Mouse (Mus musculus): ENCODE results near the gene H2-Ab1. TPM values are rescaled to one million over a fixed set of nuclear protein-coding genes. Genes with fewer than 3 reads are reported as not detected.
"Not testable (repeated sequence)": the region's sequence is repeated elsewhere in the genome, so short reads cannot be mapped to it uniquely, and the experiment has no call there.

The H2-Ab1 gene
- 1 to 10 TPM; 1.3 to 3.1 TPM for total RNA-seq (2021)
- long read RNA-seq, experiment 1, partial matches to known transcripts, result 0 of 1 reads
- long read RNA-seq, experiment 1, other reads (novel, unspliced or antisense), result 0 of 1 reads
- long read RNA-seq, experiment 2, partial matches to known transcripts, result 1 of 3 reads
- long read RNA-seq, experiment 2, other reads (novel, unspliced or antisense), result 0 of 3 reads

DNA sequence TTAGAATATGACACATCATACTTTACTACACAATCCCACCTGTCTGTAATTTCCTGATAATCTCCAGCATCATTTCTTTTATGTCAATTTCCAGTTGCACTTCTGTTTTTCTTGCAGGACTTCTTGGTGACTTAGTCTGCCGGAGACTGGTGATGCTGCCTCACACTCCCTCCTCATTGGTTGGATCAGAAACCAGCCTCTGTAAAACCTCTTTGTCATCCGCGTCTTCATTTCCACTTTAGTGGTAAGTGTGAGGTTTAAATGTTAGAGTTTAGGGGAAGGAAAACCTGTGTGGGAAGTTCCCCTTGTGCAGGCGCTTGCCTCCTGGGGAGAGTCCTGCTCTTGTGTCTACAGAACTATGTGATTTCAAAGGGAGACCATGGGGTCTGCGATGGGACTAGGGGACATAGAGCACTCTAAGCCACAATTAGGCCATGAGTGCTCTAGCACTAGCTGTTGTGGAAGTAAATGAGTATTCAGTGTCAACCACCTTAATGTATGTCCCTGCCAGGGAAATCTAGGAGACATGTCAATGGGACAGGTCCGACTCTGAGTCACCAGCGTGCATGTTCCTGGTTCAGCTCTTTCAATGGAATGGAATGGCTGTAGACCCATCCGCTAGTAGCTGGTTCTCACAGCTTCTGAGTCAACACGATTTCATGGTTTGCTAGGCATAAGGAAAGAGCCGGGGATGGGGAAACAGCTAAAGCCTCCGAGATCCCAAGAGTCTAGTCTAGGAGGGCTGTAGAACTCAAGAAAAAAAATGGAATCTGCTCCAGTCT is at the start of gene H2-Ab1:
Gene H2-Ab1, plus strand, starts transcription at position 96 of the 782 bp plus-strand sequence.
- no peak for TF ChIP-seq CTCF (IDR thresholded peaks at IDR 0.05)
- DNase-seq (ENCODE audit: extremely low spot score in 1 of 2, low spot score in 2 of 2), result peak; percentile 79 to 85
- Histone ChIP-seq H3K4me3 (no peak within 1 kb of the TSS), H3K27ac (no peak within 1 kb of the TSS)
- intact Hi-C loops (cut with DNase I), result no loop called here

DNA sequence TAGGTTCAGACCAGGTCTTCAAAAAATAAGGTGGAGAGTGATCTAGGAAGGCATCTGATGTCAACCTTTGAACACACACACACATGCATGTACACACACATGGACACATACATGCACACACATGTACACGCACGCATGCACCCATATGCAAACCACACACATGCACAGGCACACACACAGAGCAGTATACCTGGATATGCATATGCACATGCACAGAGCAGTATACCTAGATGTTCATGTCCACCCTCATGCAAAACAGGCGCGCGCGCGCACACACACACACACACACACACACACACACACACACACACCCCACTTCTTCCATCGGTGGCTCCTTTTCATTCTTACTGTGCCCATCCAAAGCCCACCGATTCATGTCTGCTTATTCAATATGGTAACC is 49.6 kb upstream of the H2-Ab1 start:
- intact Hi-C loops (cut with DNase I), result no loop called here
- no peak for TF ChIP-seq CTCF (IDR thresholded peaks at IDR 0.05)
- H3K27ac ChIP-seq, result no peak overlapping the region
- no peak overlapping the region for H3K4me3 ChIP-seq
- DNase-seq (ENCODE audit: extremely low spot score in 1 of 2, low spot score in 2 of 2), result no peak

DNA sequence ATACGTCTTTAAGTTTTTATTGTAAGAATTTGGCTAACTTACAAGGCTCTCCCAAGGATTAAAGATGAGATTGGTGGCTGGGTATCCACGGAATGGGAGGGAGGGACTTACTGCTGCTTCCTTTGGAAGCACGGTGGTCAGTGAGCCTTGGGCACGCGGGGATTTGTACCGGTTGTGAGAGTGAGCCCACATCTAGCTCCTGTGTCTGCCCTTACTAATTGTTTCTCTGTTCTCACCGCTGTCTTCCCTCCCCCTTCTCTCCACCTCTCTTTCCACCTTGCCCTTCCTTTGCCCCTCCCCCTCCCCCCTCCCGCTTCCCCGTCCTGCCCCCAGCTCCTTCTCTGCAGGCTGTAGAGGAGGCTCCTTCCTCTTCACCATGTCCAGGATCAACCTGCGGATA is 49.1 kb upstream of the H2-Ab1 start:
- no peak for TF ChIP-seq CTCF (IDR thresholded peaks at IDR 0.05)
- no peak for DNase-seq (ENCODE audit: extremely low spot score in 1 of 2, low spot score in 2 of 2)
- intact Hi-C loops (cut with DNase I), result no loop called here
- H3K4me3 ChIP-seq, result no peak overlapping the region
- H3K27ac ChIP-seq, result no peak overlapping the region

DNA sequence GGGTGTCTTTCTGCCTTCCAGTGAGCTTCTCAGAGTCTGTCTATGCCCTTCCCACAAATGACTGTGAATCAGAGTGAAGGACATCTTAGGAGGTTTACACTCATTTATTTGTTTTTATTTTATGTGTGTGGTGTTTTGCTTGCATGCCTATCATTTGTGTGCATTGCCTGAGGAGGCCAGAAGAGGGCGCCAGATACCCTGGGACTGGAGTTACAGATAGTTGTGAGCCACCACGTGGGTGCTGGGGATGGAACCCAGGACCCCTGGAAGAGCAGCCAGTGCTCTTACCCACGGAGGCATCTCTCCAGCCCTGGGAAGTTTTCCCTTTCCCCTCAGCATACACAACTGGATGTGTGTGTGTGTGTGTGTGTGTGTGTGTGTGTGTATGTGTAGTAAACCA is 47.8 kb upstream of the H2-Ab1 start:
- intact Hi-C loops (cut with DNase I), result no loop called here
- H3K27ac ChIP-seq, result no peak overlapping the region
- DNase-seq (ENCODE audit: extremely low spot score in 1 of 2, low spot score in 2 of 2), result no peak
- no peak overlapping the region for H3K4me3 ChIP-seq
- peak; percentile 29 for TF ChIP-seq CTCF (IDR thresholded peaks at IDR 0.05)

DNA sequence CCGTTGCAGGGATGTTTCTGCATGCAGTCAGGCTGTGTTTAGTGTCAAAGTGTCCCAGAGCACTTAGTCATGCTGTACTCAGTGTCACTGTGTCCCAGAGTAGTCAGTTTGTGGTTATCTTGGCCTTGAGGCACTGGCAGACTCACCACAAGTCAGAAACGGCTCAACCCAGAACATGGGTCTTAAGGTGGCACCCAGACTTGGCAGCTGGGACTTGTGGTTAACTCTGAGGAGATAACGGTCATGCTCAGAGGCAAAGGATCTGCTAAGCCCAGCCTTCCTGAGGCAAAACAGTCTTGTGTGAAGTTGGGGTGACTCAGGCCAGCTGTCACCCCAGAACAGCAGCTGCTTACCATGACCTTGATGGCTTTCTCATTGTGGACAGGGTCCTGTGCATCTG is 46.9 kb upstream of the H2-Ab1 start:
- intact Hi-C loops (cut with DNase I), result no loop called here
- no peak for DNase-seq (ENCODE audit: extremely low spot score in 1 of 2, low spot score in 2 of 2)
- TF ChIP-seq CTCF (IDR thresholded peaks at IDR 0.05), result no peak
- no peak overlapping the region for H3K4me3 ChIP-seq
- H3K27ac ChIP-seq, result no peak overlapping the region

DNA sequence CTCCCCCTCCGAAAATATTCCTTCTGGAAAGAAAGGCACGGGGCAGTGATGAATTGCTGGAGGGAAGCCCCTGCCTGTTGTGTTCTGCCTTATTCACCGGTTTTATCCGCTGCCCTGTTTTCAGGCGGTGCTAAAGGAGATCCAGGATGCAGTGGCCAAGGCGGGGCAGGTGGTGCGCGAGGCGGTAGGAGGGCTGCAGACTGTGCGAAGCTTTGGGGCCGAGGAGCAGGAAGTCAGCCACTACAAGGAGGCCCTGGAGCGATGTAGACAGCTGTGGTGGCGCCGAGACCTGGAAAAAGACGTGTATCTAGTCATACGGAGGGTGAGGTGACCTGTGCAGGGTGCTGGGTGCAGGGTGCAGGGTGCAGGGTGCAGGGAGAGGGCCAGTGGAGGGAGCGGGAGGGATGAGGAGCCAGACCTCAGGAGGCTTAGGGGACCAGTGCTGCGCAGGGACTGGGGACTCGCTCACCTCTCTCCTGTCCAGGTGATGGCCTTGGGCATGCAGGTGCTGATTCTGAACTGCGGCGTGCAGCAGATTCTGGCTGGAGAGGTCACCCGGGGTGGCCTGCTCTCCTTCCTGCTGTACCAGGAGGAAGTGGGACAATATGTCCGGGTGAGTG is 45.6 kb upstream of the H2-Ab1 start:
- no peak overlapping the region for H3K27ac ChIP-seq
- no peak overlapping the region for H3K4me3 ChIP-seq
- TF ChIP-seq CTCF (IDR thresholded peaks at IDR 0.05), result no peak
- intact Hi-C loops (cut with DNase I), result no loop called here
- no peak for DNase-seq (ENCODE audit: extremely low spot score in 1 of 2, low spot score in 2 of 2)

GRCm38 (mm10) chr17:34213936-34214335 is 43.6 kb upstream of the H2-Ab1 start:
- H3K4me3 ChIP-seq, result no peak overlapping the region
- intact Hi-C loops (cut with DNase I), result no loop called here

GRCm38 (mm10) chr17:34215176-34215575 is 42.3 kb upstream of the H2-Ab1 start:
- no peak for TF ChIP-seq CTCF (IDR thresholded peaks at IDR 0.05)
- DNase-seq (ENCODE audit: extremely low spot score in 1 of 2, low spot score in 2 of 2), result no peak
- no peak overlapping the region for H3K27ac ChIP-seq
- intact Hi-C loops (cut with DNase I), result no loop called here
- H3K4me3 ChIP-seq, result no peak overlapping the region

More at GRCm38 (mm10) chr17:34213936-34214335, 43.6 kb upstream of the H2-Ab1 start:
- TF ChIP-seq CTCF (IDR thresholded peaks at IDR 0.05), result no peak
- no peak overlapping the region for H3K27ac ChIP-seq
- DNase-seq (ENCODE audit: extremely low spot score in 1 of 2, low spot score in 2 of 2), result no peak

- TF ChIP-seq CTCF (IDR thresholded peaks at IDR 0.05), result no peak
- intact Hi-C loops (cut with DNase I), result no loop called here
- no peak overlapping the region for H3K27ac ChIP-seq
- DNase-seq (ENCODE audit: extremely low spot score in 1 of 2, low spot score in 2 of 2), result no peak
- no peak overlapping the region for H3K4me3 ChIP-seq
Measured at GRCm38 (mm10) chr17:34217216-34217928, 40.1 kb upstream of the H2-Ab1 start.

GRCm38 (mm10) chr17:34217986-34218385 is 39.5 kb upstream of the H2-Ab1 start:
- TF ChIP-seq CTCF (IDR thresholded peaks at IDR 0.05), result no peak
- intact Hi-C loops (cut with DNase I), result no loop called here
- Histone ChIP-seq H3K27ac (no peak overlapping the region), H3K4me3 (no peak overlapping the region)
- DNase-seq (ENCODE audit: extremely low spot score in 1 of 2, low spot score in 2 of 2), result no peak

DNA sequence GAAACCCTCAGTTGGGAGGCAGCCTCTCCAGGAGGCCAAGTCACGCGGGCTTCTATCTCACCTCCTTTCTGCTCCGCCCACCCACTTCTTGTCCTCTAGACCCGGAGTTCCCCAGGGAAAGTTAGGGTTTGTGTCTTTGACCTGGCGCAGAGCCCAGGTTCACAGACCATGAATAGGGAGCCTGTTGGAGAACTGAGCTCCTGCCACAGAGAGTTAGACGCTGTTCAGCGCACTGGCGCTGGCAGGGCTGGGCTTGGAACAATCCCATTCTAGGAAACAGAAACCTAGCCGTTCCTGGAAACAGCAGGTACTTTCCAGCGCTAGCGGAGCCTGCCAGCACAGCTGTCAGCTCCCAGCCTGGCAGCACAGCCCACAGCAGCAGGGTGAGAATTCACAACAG is 38.8 kb upstream of the H2-Ab1 start:
- Histone ChIP-seq H3K27ac (peak overlapping the region; percentile 6; the same call in 1 of the 2 replicates), H3K4me3 (no peak overlapping the region)
- peak; percentile 22 to 39 for DNase-seq (ENCODE audit: extremely low spot score in 1 of 2, low spot score in 2 of 2)
- TF ChIP-seq CTCF (IDR thresholded peaks at IDR 0.05), result no peak
- intact Hi-C loops (cut with DNase I), result no loop called here

DNA sequence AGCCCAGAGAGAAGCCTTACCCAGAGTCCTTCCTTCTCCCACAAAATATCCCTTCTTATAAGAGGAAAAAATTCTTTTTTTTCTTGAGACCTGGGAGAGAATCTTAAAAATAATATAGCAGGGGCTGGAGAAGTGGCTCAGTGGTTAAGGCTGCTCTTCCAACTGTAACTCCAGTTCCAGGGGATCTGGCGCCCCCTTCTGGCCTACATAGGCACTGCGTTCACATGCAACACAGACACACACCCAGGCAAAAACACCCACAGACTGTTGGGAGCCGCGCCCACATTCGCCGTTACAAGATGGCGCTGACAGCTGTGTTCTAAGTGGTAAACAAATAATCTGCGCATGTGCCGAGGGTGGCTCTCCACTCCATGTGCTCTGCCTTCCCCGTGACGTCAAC is 38.4 kb upstream of the H2-Ab1 start:
- TF ChIP-seq CTCF (IDR thresholded peaks at IDR 0.05), result peak; percentile 57
- H3K27ac ChIP-seq, result peak overlapping the region; percentile 6; the same call in 1 of the 2 replicates
- DNase-seq (ENCODE audit: extremely low spot score in 1 of 2, low spot score in 2 of 2); intact Hi-C loops (cut with DNase I); H3K4me3 ChIP-seq: not testable (repeated sequence)

GRCm38 (mm10) chr17:34219801-34220200 is 37.7 kb upstream of the H2-Ab1 start:
- H3K4me3 ChIP-seq; H3K27ac ChIP-seq; intact Hi-C loops (cut with DNase I); DNase-seq (ENCODE audit: extremely low spot score in 1 of 2, low spot score in 2 of 2): not testable (repeated sequence)

- H3K27ac ChIP-seq; DNase-seq (ENCODE audit: extremely low spot score in 1 of 2, low spot score in 2 of 2); H3K4me3 ChIP-seq; intact Hi-C loops (cut with DNase I): not testable (repeated sequence)
Measured at GRCm38 (mm10) chr17:34220401-34220800, 37.1 kb upstream of the H2-Ab1 start.

All from left cerebral cortex, adult 2 months (tissue).